Mouse (Mus musculus) layer of hippocampus, adult 8-10 months (tissue): ENCODE measurements around the gene Tiparp. TPM values are rescaled to one million over a fixed set of nuclear protein-coding genes. Genes with fewer than 3 reads are reported as not detected.
A peak's percentile ranks its signal among the peaks of the same experiment; 100 is the strongest.

ENCODE experiments used
- DNase-seq, 2 experiments: peaks; one replicate each; pipeline ENCODE4 v3.0.0; 2022; ENCODE audit warnings: low spot score in 2 of 2
- total RNA-seq, 4 experiments: library from RNA; stranded (reverse); gene quantifications; 2 replicates each; pipeline ENCODE4 v1.2.4; 2022

The Tiparp gene
- total RNA-seq, 4 experiments from 2014 or later = 15.0 to 21.8 (median 15.9) TPM

DNA sequence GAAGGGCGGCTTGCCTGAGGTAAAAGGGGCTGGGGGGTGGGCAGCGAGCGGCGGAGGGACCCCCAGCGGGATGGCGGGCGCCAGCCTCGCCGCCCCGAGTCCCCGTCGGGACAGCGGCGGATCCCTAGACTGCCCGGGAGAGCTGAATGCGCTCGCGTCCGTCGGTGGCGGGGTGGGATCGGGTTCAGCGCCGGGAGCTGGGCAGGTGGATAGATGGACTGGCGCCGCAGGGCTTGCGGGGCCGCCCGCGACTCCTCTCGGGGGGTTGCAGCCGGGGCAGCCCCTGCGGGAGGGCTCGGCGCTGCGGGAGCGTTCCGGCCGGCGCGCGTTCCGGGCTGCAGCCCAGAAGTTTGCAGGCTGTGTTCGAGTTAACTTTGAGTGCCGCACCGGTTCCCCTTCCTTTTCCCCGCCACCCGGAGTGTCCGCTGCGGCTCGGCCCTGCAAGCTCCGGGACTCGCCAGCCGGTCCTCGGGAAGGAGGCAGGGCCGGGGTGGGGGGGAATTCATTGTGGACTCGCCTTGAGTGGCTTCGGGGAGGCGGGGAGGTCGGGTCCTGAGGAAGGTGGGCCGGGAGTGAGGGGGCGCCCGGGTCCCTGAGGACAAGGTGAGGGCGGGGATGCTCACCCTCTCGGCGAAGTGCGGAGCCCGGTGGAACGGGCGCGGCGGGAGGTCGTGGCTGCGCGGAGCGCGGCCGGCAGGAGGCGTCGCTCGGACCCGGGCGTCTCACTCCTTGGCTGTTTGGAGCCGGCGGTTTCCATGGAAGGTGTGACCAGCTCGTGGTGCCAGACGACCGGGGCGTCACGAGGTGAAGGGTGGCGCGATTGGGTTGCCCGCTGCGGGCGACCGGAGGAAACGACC is 632 bp downstream of the Tiparp start:
- DNase-seq = peak; percentile 37 to 45

DNA sequence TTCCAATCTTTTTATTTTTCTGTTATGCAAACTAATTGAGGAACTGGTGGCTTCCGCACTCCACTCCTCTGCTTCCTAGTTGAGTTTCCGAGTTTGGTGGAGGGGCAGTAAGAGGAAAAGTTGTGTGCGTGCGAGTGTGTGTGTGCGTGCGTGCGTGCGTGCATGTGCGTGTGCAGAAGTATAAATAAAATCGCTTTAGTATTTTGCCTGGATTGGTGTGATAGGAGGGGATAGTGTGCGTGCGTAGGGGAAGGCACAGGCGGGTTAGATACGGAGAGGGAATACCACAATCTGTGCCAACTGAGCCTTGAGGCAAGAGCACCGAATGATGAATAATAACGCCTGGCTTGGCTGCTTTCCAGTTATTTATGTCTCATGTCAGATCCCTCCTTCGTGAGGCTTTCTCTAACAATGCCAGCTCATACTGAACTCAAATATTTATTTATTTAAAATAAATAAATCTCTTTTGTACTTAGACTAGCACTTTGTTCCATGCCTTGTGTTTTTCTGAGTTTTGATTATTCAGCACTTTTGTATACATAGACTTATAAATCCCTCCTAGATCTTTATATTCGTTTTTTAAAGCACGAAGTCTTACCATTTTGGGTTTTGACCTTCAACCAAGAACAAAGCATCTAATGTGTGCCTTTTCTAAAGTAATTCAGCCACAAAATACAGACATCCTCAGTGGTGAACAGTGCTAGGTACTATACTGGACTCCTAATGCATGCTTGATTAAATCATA is 1.4 kb downstream of the Tiparp start:
- peak; percentile 18 to 22 for DNase-seq

DNA sequence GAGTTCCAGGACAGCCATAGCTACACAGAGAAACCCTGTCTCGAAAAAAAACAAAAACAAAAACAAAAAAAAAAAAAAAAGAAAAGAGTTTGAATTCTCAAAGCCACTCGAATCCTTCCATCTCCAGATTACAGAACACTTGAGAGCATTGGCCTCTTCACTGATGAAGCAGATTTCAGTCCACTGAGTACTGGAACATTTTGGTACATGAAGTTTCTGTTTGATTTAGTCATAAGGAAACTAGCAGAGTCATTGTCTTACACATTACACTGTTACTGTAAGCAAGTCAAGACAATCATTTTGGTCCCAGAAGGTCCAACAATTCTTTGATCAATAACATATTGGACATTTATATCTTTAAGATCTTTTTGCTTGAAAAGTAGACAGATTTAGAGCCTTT is 4.8 kb downstream of the Tiparp start:
- no peak for DNase-seq

- no peak for DNase-seq
Observed at GRCm38 (mm10) chr3:65533598-65533997, 5.4 kb downstream of the Tiparp start.

- no peak for DNase-seq
Observed at GRCm38 (mm10) chr3:65534488-65534887, 6.3 kb downstream of the Tiparp start.

GRCm38 (mm10) chr3:65535087-65535761 is 7.0 kb downstream of the Tiparp start:
- no peak for DNase-seq

- DNase-seq = no peak
Observed at GRCm38 (mm10) chr3:65537288-65537687, 9.1 kb downstream of the Tiparp start.

GRCm38 (mm10) chr3:65540906-65541551 is 12.8 kb downstream of the Tiparp start:
- DNase-seq = no peak

DNA sequence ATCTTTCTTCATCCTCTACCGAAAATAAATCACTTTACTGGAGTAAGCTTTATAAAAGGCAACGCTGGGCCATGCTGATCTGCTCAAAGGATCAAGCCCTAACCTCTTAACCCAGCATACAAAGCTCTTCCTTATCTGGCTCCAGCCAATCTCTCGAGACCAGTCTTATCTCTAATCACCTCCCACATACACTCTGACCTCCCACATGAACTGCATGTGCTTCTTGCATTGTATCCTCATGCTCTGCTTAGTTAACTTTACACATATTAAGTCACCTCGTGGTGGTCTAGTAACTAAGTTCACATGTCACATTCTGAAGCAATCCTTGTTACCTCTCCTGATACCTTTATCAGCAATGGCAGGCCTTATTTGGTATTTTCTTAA is 13.3 kb downstream of the Tiparp start:
- DNase-seq = no peak

DNA sequence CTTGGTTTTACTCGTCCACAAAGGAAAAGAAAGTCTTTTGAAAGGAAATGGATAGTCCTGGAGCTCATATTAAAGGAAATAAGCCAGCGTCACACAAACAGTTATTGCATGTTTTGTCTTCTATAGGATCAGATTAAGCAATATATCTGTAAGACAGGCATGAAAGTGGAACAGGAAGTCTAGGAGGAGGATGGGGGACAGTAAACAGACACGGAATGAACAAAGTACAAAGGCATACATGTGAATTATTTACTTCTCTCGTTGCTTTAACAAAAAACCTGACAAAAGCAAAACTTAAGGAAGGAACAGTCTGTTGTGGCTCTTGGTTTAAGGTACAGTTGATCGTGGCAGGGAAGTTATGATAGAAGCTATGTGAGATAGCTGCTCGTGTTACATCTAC is 21.6 kb downstream of the Tiparp start:
- no peak for DNase-seq

- no peak for DNase-seq
Observed at GRCm38 (mm10) chr3:65551065-65551464, 22.9 kb downstream of the Tiparp start.

DNA sequence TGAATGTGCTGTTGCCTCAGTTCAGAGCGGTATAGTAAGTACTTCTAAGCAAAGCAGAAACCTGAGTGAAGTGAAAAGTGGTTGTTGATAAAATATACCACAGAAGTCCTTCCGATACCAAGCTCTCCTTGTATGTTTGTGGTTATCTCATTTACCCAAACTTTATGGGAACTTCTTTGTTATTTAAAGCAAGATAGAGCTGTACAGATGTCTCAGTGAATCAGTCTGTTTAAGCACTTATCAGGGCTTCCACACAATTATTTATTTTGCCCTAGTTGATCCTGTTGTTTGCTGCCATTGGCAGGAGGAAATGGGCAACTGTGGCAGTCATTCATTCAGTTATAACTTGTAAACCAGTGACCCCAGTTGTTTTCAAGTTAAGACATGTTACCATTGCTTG is 26.4 kb downstream of the Tiparp start:
- no peak for DNase-seq

- no peak for DNase-seq
Observed at GRCm38 (mm10) chr3:65558679-65559078, 30.5 kb downstream of the Tiparp start.

DNA sequence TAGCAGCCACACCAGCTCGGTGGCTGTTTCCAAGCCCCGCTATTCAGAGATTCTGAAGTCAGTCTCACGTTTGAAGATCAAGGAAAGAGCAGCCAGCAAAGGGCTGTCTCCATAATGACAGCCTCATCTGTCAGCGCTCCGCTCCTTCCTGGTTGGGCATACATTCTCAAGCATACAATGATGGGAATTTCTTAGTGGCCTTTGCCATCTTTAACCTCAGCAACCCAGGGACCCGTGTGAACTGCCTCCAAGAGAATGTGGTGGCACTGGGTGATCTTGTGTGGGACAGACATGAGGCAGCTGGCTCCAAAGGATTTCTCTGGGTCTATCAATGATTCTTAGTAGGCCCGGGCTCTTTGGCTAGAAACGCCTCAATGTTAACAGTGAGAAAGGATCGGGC is 34.0 kb downstream of the Tiparp start:
- DNase-seq = no peak

- DNase-seq = no peak
Observed at GRCm38 (mm10) chr3:65562694-65563093, 34.5 kb downstream of the Tiparp start.

DNA sequence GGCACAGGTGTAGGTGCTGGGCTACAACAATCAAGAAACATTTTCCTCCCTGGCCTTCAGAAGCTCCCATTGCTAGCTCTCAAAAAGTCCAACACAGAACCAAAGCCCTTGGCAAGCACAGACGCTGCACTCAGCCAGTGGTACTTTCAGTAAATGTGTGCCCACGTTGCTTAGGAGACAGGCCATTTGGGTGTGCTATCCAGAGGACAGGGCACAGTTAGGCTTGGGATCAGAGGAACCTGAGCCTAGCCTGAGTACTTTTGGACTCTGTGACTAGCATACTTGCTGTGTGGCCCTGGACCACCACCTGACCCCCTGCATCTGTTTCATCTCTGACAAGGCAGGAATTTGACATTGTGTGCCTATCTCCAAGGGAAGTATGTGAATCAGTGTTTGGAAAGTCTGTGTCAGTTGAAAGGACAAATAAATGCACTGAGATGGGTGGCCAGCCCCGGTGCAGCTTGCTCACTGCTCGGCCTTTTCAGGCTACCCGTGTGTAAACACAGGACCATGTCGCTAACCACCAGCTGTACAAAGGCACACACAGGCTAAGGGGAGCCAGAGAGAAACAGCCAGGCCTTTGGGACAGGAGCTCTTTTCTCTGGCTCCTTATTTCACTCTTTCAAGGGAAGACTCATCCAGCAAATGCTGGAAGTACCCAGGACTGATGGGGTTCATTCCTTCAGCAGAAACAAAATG is 35.9 kb downstream of the Tiparp start:
- DNase-seq = no peak

DNA sequence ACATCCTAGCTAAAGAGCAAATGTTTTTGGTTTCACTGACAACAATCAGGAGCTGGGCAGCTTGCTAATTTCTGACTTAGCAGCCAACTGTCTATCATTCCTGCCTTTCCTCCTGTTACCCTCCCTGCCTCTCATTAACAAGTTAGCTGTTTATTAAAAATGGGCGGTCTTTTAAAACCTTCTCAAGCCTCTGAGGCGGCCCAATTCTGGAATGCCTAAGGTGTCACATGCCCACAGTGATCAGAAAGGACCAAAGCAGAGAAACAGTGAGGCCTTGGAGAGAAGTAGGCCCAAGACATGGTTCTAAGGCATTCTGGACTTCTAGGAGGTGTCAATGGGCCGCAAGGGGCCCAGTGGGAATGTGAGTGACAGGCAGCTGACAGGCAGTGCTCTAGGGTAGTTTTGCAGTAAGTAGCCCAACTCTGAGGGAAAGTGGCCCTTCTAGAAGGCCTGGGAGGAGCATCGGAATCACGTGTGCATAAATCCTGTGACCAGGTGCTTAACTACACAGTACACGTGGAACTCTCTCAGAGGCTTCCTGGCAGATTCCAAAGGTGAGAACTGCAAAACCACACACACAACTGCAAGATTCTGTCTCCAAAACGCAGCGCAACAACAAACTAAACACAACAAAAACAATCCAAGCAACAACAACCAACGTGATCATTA is 37.6 kb downstream of the Tiparp start:
- no peak for DNase-seq

- DNase-seq = no peak
Observed at GRCm38 (mm10) chr3:65569941-65570340, 41.7 kb downstream of the Tiparp start.

DNA sequence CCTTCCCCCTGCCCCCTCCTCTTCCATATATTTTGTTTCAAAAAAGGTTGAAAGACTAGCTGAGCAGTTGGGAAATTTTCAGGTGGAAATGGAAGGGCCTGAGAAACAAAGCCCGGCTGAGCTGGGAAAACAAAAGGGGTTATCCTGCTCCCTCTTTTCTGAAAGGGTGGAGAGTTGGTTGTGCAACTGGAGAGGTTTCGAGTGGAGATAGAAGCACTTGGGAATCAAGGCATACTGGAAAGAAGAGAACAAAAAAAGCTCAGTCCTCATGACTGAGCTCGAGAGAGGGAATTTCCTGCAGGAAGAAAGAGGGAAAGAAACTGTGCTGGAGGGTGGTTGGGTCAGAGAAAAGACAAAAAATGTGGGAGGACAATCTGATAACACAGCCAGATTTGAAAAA is 45.3 kb downstream of the Tiparp start:
- no peak for DNase-seq

- no peak for DNase-seq
Observed at GRCm38 (mm10) chr3:65577602-65578001, 49.4 kb downstream of the Tiparp start.
